Mouse (Mus musculus) adrenal gland, adult (tissue): ENCODE measurements around the gene Prtg.
A peak's percentile ranks its signal among the peaks of the same experiment; 100 is the strongest.

Source experiments
- DNase-seq, 2 experiments: peaks; one replicate each; pipeline ENCODE4 v3.0.0; 2022 to 2023; ENCODE audit warnings: low spot score in 1 of 2; ENCODE audit not compliant: inconsistent age in 2 of 2

Gene Prtg

GRCm38 (mm10) chr9:72808586-72808985 is 1.9 kb downstream of the Prtg start:
- no peak for DNase-seq

- DNase-seq, result no peak
Observed at GRCm38 (mm10) chr9:72809077-72809476, 2.4 kb downstream of the Prtg start.

GRCm38 (mm10) chr9:72810607-72811006 is 3.9 kb downstream of the Prtg start:
- DNase-seq, result no peak

GRCm38 (mm10) chr9:72812091-72812490 is 5.4 kb downstream of the Prtg start:
- DNase-seq, result no peak

GRCm38 (mm10) chr9:72812594-72813570 is 6.2 kb downstream of the Prtg start:
- peak; percentile 17 to 32 for DNase-seq

- DNase-seq, result no peak
Observed at GRCm38 (mm10) chr9:72825511-72825910, 18.8 kb downstream of the Prtg start.

GRCm38 (mm10) chr9:72825976-72826375 is 19.3 kb downstream of the Prtg start:
- DNase-seq, result no peak

- DNase-seq, result no peak
Observed at GRCm38 (mm10) chr9:72828616-72829257, 22.1 kb downstream of the Prtg start.

GRCm38 (mm10) chr9:72833992-72834696 is 27.5 kb downstream of the Prtg start:
- DNase-seq, result no peak

GRCm38 (mm10) chr9:72835007-72835406 is 28.3 kb downstream of the Prtg start:
- no peak for DNase-seq

- DNase-seq, result no peak
Observed at GRCm38 (mm10) chr9:72836708-72837495, 30.2 kb downstream of the Prtg start.

GRCm38 (mm10) chr9:72837598-72838160 is 31.0 kb downstream of the Prtg start:
- no peak for DNase-seq

- no peak for DNase-seq
Observed at GRCm38 (mm10) chr9:72838256-72838655, 31.6 kb downstream of the Prtg start.

- DNase-seq, result no peak
Observed at GRCm38 (mm10) chr9:72839346-72839990, 32.8 kb downstream of the Prtg start.

- no peak for DNase-seq
Observed at GRCm38 (mm10) chr9:72844496-72844895, 37.8 kb downstream of the Prtg start.

GRCm38 (mm10) chr9:72846160-72846559 is 39.5 kb downstream of the Prtg start:
- peak; percentile 78 to 79 for DNase-seq

- no peak for DNase-seq
Observed at GRCm38 (mm10) chr9:72851541-72851940, 44.9 kb downstream of the Prtg start.

- DNase-seq, result no peak
Observed at GRCm38 (mm10) chr9:72851979-72852378, 45.3 kb downstream of the Prtg start.

GRCm38 (mm10) chr9:72853681-72854190 is 47.1 kb downstream of the Prtg start:
- no peak for DNase-seq

GRCm38 (mm10) chr9:72856721-72857120 is 50.0 kb downstream of the Prtg start:
- DNase-seq, result no peak
